Mouse (Mus musculus) regulatory T cell (primary cell): ENCODE data around the gene Lrrk2.
"Not testable (repeated sequence)": the region's sequence is repeated elsewhere in the genome, so short reads cannot be mapped to it uniquely, and the experiment has no call there.

ENCODE experiments used
- in situ Hi-C: fragments of 300-600 bp; cut with MboI, MseI; formaldehyde crosslinking; loops from one replicate; pipeline ENCODE4 v1.15.1; 2025; ENCODE audit warnings: high pct_unique_total_duplicates

Gene Lrrk2

GRCm38 (mm10) chr15:91806463-91806862 is 133.5 kb downstream of the Lrrk2 start:
- in situ Hi-C loops: no loop called here

DNA sequence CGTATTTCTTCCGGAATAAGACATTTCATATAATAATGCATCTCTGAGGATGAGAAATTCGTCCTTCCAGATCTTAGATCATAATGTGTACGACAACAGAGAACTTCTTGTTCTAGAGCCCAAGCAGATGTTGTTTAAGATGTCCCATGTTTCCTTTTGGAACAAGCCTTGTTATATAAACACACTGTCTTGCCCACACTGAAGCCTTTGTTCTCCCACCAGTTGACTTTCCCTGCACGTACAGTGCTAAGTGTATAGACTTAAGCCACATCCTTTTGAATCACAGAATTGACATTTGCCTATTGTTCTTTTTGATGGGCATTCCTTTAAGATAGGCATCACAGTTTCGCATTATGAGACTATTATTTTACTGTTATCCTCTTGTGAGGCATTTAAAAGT is 162.3 kb downstream of the Lrrk2 start:
- in situ Hi-C loops: no loop called here

DNA sequence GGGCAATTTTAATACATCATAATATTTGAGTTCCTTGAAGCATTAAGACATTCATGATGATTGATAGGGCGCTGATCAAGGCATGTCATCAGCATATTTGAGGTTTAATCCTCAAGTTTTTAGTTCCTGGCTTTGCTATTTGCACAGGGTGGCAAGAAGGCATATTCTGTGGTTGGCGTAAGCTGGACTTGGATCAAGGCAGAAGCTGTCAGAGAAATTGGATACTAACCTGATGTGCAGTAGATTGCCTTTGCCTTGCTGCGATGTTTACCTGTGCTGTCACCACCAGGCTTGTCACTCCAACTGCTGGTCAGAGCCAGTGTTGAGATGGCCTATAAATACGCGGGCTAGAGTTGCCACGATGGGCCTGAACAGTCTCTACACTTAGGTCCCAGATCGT is 165.0 kb downstream of the Lrrk2 start, which contains the start of gene Smgc:
Gene Smgc (plus strand): TSS at position 301 of the 400 bp plus-strand sequence.
- in situ Hi-C loops: no loop called here

GRCm38 (mm10) chr15:91864130-91864529 is 191.2 kb downstream of the Lrrk2 start:
- in situ Hi-C loops: not testable (repeated sequence)
